Mouse (Mus musculus) cerebellum, adult 2 months (tissue): ENCODE measurements around the gene Bcl2.

Source experiments
- CTCF ChIP-seq: fragments of 200-500 bp; IDR thresholded peaks from 2 replicates; pipeline ENCODE4 v1.5.1; 2011; ENCODE audit warnings: low read depth, mild to moderate bottlenecking, control low read depth, low read length, moderate library complexity, borderline replicate concordance; ENCODE audit not compliant: insufficient read depth
- POLR2A ChIP-seq: fragments of 200-500 bp; IDR thresholded peaks from 2 replicates; pipeline ENCODE4 v1.6.1; 2011; ENCODE audit warnings: low read length, control low read depth, borderline replicate concordance; ENCODE audit not compliant: insufficient read depth

DNA sequence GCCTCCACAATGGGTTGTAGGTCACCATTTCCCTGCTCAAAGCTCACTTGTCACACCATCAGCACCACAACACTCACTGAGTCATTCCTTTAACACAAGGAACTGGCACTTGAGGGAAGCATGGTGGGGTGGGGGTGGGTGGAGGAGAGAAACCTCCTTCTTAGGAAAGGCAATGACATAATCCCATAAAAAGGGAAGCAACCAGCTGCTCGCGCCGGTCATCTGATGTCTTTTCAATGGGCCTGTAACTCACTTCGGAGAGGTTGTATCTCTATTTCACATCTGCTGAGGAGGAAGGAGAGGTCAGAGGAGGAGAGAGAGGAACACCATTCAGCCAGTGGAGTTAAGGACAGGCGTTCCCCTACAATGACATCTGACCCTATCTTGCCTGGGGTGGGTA is 86.8 kb downstream of the Bcl2 start:
- no peak for TF ChIP-seq POLR2A
- no peak for TF ChIP-seq CTCF
